Comparison of ENCODE assay signal across 15 mouse cellular contexts in genomic region chr10:8297214-8297613, GRCm38 (mm10).
DNase-seq lines count a peak whose midpoint lies in the region; ATAC-seq and TF ChIP-seq lines count a peak whose summit lies in the region.
"Had no signal": no experiment of that assay in that cellular context is flagged by ENCODE, and none has a peak within 500 bp of the region (broad histone marks: within the 10 kb centered on the region; RNA-seq: fewer than 3 reads in every experiment).

No protein-coding gene starts in this region.

- no peak for TF ChIP-seq CTCF in lung, adult 2 months (IDR thresholded peaks at IDR 0.05; ENCODE audit: insufficient read depth, low read length)

- H3K27me3 ChIP-seq in midbrain, embryonic 14.5 days (ENCODE audit: control insufficient read depth, insufficient read depth, low read length): no peaks in the 10 kb centered on the region
- no peaks in the 10 kb centered on the region for H3K27me3 ChIP-seq in midbrain, embryonic 16.5 days (ENCODE audit: control insufficient read depth, insufficient read depth, low read depth, low read length)
- H3K27me3 ChIP-seq in midbrain, embryonic 15.5 days (replicated peaks): no peaks in the 10 kb centered on the region
- no peaks in the 10 kb centered on the region for H3K27me3 ChIP-seq in forebrain, embryonic 16.5 days (replicated peaks; ENCODE audit: control insufficient read depth, insufficient read depth, low read length)
- H3K27me3 ChIP-seq: CH12.LX; embryonic facial prominence, embryonic 13.5 days; hindbrain, embryonic 15.5 days; liver, embryonic 12.5 days had no signal

- no peak overlapping the region for H3K4me3 ChIP-seq in midbrain, embryonic 14.5 days (replicated peaks; ENCODE audit: low read depth, low read length)
- no peak overlapping the region for H3K4me3 ChIP-seq in midbrain, embryonic 16.5 days (ENCODE audit: low read depth, low read length)
- H3K4me3 ChIP-seq in lung, adult 2 months (replicated peaks; ENCODE audit: extremely low read depth, low read depth, low read length): no peak overlapping the region
- H3K4me3 ChIP-seq in midbrain, embryonic 15.5 days: no peak overlapping the region
- H3K4me3 ChIP-seq in forebrain, embryonic 16.5 days (replicated peaks; ENCODE audit: low read length): no peak overlapping the region
- H3K4me3 ChIP-seq: embryonic facial prominence, embryonic 13.5 days; hindbrain, embryonic 15.5 days; liver, embryonic 12.5 days had no signal

- WGBS in midbrain, embryonic 14.5 days: 13% methylated on average over 2 of the region's 2 CpGs
- WGBS in midbrain, embryonic 16.5 days: 12% methylated on average over 2 of the region's 2 CpGs
- WGBS in lung, adult 2 months: 67% methylated on average over 2 of the region's 2 CpGs
- WGBS in midbrain, embryonic 15.5 days: 13% methylated on average over 2 of the region's 2 CpGs
- 19% methylated on average over 2 of the region's 2 CpGs for WGBS in forebrain, embryonic 16.5 days

- H3K4me2 ChIP-seq in midbrain, embryonic 14.5 days (ENCODE audit: low read length): no peak overlapping the region
- H3K4me2 ChIP-seq in midbrain, embryonic 16.5 days (ENCODE audit: low read length): no peak overlapping the region
- H3K4me2 ChIP-seq in midbrain, embryonic 15.5 days: no peak overlapping the region
- H3K4me2 ChIP-seq in forebrain, embryonic 16.5 days (ENCODE audit: low read length): no peak overlapping the region
- H3K4me2 ChIP-seq: embryonic facial prominence, embryonic 13.5 days; hindbrain, embryonic 15.5 days; liver, embryonic 12.5 days had no signal

- no peak overlapping the region for H3K9ac ChIP-seq in midbrain, embryonic 14.5 days (replicated peaks; ENCODE audit: low read length)
- no peak overlapping the region for H3K9ac ChIP-seq in midbrain, embryonic 16.5 days (ENCODE audit: low read depth, low read length)
- no peak overlapping the region for H3K9ac ChIP-seq in midbrain, embryonic 15.5 days
- H3K9ac ChIP-seq in forebrain, embryonic 16.5 days (replicated peaks; ENCODE audit: low read depth, low read length): no peak overlapping the region
- H3K9ac ChIP-seq: embryonic facial prominence, embryonic 13.5 days; hindbrain, embryonic 15.5 days; liver, embryonic 12.5 days had no signal

- no peak overlapping the region for H3K27ac ChIP-seq in midbrain, embryonic 14.5 days (replicated peaks; ENCODE audit: low read depth, low read length)
- no peak overlapping the region for H3K27ac ChIP-seq in midbrain, embryonic 16.5 days (ENCODE audit: low read length)
- H3K27ac ChIP-seq in midbrain, embryonic 15.5 days: no peak overlapping the region
- H3K27ac ChIP-seq in forebrain, embryonic 16.5 days (ENCODE audit: low read length): no peak overlapping the region
- H3K27ac ChIP-seq: embryonic facial prominence, embryonic 13.5 days; hindbrain, embryonic 15.5 days; liver, embryonic 12.5 days had no signal

- TF ChIP-seq POLR2A in lung, adult 2 months (IDR thresholded peaks at IDR 0.05; ENCODE audit: borderline replicate concordance, extremely low read depth, low read depth, low read length): no peak

- H3K4me1 ChIP-seq in midbrain, embryonic 14.5 days (ENCODE audit: control insufficient read depth, insufficient read depth, low read length): no peaks in the 10 kb centered on the region
- 0 out of 2 replicates have a peak, but pooled peaks cover 2% of the 10 kb centered on the region for H3K4me1 ChIP-seq in midbrain, embryonic 16.5 days (ENCODE audit: control insufficient read depth, insufficient read depth, low read length)
- H3K4me1 ChIP-seq in lung, adult 2 months (ENCODE audit: control insufficient read depth, insufficient read depth, low read length): no peaks in the 10 kb centered on the region
- H3K4me1 ChIP-seq in midbrain, embryonic 15.5 days: no peaks in the 10 kb centered on the region
- H3K4me1 ChIP-seq in forebrain, embryonic 16.5 days (replicated peaks; ENCODE audit: control insufficient read depth, insufficient read depth, low read length): no peaks in the 10 kb centered on the region
- H3K4me1 ChIP-seq: hindbrain, embryonic 15.5 days; liver, embryonic 12.5 days had no signal

- DNase-seq in cerebellum, adult 11-12 months: peak; percentile 0
- no peak for DNase-seq in cerebellum, postnatal 14 days
- DNase-seq in midbrain, embryonic 14.5 days: peak; percentile 33
- peak; percentile 23 for DNase-seq in lung, adult 2 months
- DNase-seq in liver: no peak
- DNase-seq: kidney, adult 18-20 months; kidney, postnatal 25 days; retina, postnatal 1 day had no signal

- ATAC-seq in midbrain, embryonic 14.5 days (ENCODE audit: low FRiP score, low TSS enrichment): no peak
- no peak for ATAC-seq in midbrain, embryonic 16.5 days
- ATAC-seq in midbrain, embryonic 15.5 days (replicated peaks): 0 out of 2 replicates have a peak, but pooled peaks have one; percentile 27
- no peak for ATAC-seq in forebrain, embryonic 16.5 days
- ATAC-seq: liver, embryonic 12.5 days had no signal

- H3K9me3 ChIP-seq in midbrain, embryonic 14.5 days (ENCODE audit: control insufficient read depth, low read length): no peaks in the 10 kb centered on the region
- H3K9me3 ChIP-seq in midbrain, embryonic 16.5 days (replicated peaks; ENCODE audit: control insufficient read depth, low read length, poor library complexity, severe bottlenecking): no peaks in the 10 kb centered on the region
- no peaks in the 10 kb centered on the region for H3K9me3 ChIP-seq in midbrain, embryonic 15.5 days
- H3K9me3 ChIP-seq in forebrain, embryonic 16.5 days (ENCODE audit: control insufficient read depth, low read length): no peaks in the 10 kb centered on the region
- H3K9me3 ChIP-seq: embryonic facial prominence, embryonic 13.5 days; hindbrain, embryonic 15.5 days; liver, embryonic 12.5 days had no signal

- H3K36me3 ChIP-seq in midbrain, embryonic 14.5 days (ENCODE audit: control insufficient read depth, insufficient read depth, low read length): no peaks in the 10 kb centered on the region
- H3K36me3 ChIP-seq in midbrain, embryonic 16.5 days (ENCODE audit: control insufficient read depth, insufficient read depth, low read length): no peaks in the 10 kb centered on the region
- no peaks in the 10 kb centered on the region for H3K36me3 ChIP-seq in midbrain, embryonic 15.5 days (replicated peaks)
- no peaks in the 10 kb centered on the region for H3K36me3 ChIP-seq in forebrain, embryonic 16.5 days (ENCODE audit: control insufficient read depth, insufficient read depth)
- H3K36me3 ChIP-seq: hindbrain, embryonic 15.5 days; liver, embryonic 12.5 days had no signal

Comparison
In these comparisons a context has a peak if more than half of its experiments do, and no peak if none do; other contexts are left out.
1. DNase-seq: peak in cerebellum, adult 11-12 months (single experiment), midbrain, embryonic 14.5 days (single experiment) and lung, adult 2 months (single experiment); none in cerebellum, postnatal 14 days (0 of 2) and liver (single experiment).